Mouse (Mus musculus) MEL (cell line): Measurements from ENCODE around the gene Cpne1.

ENCODE experiments used
- GATA1 ChIP-seq: IDR thresholded peaks from 2 replicates; pipeline ENCODE4 v1.6.1; 2011; ENCODE audit warnings: low read depth, low read length, improper control_type of control experiment
- KAT2A ChIP-seq: conservative IDR thresholded peaks from 2 replicates; pipeline ENCODE4 v1.6.1; 2012; ENCODE audit warnings: low read depth, low read length, improper control_type of control experiment, inconsistent platforms
- POLR2A ChIP-seq, 2 experiments: IDR thresholded peaks; 2 replicates each; pipeline ENCODE4 v1.6.1; 2011 to 2012; ENCODE audit warnings: low read length in 2 of 2, mild to moderate bottlenecking in 2 of 2, control low read depth in 1 of 2, improper control_type of control experiment in 1 of 2, low read depth in 1 of 2, moderate library complexity in 1 of 2; ENCODE audit not compliant: control insufficient read depth in 1 of 2, insufficient read depth in 1 of 2, poor library complexity in 1 of 2
- TAL1 ChIP-seq: IDR thresholded peaks from 2 replicates; pipeline ENCODE4 v1.6.1; 2012; ENCODE audit warnings: mild to moderate bottlenecking, inconsistent platforms, low read length, moderate library complexity, mixed read lengths
- TCF12 ChIP-seq: IDR thresholded peaks from 2 replicates; pipeline ENCODE4 v1.6.1; 2014; ENCODE audit warnings: low read depth, mild to moderate bottlenecking, inconsistent platforms, low read length, improper control_type of control experiment, moderate library complexity

- TF ChIP-seq TCF12 (no peak), KAT2A (no peak), GATA1 (no peak), POLR2A (IDR thresholded peaks at IDR 0.05; ENCODE audit: control insufficient read depth in 1 of 2, insufficient read depth in 1 of 2, low read depth in 1 of 2, low read length in 2 of 2, poor library complexity in 1 of 2) (no peak), TAL1 (no peak)
These were observed 32.6 kb downstream of the Cpne1 start for GRCm38 (mm10) chr2:156079183-156079560.
